Mouse (Mus musculus) cerebellum, adult (tissue): ENCODE measurements around the gene Ehd1.
A peak's percentile ranks its signal among the peaks of the same experiment; 100 is the strongest.
"Not testable (repeated sequence)": the region's sequence is repeated elsewhere in the genome, so short reads cannot be mapped to it uniquely, and the experiment has no call there.

Experiments used
- ATAC-seq: cut with Nextera tagmentation; 2 replicates; pipeline ENCODE4 v1.9.2; 2017; ENCODE audit warnings: mild to moderate bottlenecking, moderate library complexity, mixed read lengths; ENCODE audit not compliant: insufficient number of reproducible peaks, low FRiP score, low TSS enrichment

Gene Ehd1

DNA sequence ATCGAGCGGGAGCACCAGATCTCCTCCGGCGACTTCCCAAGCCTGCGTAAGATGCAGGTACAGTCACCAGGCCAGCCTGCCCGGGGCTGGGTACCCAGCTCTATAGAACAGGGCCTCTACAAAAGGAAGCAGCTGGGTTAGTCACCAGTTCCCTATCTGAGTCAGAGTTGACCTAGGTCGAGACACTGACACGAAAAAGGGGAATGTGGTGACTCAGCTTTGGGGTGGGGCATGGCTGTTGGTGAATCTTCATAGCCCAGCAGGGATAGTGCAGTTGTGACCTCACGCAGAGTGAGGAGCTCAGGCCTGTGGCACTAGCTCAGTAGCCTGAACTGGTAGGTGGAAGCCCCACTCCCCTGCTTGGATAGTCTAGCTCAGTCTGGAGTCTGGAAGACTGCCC, 21.1 kb downstream of the Ehd1 start:
- ATAC-seq, result no peak

DNA sequence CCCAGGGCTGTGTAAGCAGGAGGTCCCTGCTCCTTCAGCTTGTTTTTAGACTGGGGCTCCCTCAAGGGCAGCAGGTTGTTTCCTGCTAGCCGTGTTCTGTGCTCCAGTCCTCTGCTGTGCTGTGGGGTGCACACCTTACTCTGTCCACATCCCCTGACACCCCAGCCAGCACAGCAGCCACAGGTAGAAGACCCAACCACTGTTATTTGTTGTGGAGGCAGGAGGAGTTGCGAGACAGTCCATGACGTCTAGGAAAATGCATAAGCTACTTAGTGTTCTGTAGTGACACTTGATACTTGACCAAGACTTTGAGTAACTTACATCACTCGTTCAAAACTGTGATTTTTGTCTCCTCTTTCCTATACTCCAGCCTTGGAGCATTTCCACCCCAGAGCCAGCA, 22.5 kb downstream of the Ehd1 start:
- ATAC-seq, result no peak

DNA sequence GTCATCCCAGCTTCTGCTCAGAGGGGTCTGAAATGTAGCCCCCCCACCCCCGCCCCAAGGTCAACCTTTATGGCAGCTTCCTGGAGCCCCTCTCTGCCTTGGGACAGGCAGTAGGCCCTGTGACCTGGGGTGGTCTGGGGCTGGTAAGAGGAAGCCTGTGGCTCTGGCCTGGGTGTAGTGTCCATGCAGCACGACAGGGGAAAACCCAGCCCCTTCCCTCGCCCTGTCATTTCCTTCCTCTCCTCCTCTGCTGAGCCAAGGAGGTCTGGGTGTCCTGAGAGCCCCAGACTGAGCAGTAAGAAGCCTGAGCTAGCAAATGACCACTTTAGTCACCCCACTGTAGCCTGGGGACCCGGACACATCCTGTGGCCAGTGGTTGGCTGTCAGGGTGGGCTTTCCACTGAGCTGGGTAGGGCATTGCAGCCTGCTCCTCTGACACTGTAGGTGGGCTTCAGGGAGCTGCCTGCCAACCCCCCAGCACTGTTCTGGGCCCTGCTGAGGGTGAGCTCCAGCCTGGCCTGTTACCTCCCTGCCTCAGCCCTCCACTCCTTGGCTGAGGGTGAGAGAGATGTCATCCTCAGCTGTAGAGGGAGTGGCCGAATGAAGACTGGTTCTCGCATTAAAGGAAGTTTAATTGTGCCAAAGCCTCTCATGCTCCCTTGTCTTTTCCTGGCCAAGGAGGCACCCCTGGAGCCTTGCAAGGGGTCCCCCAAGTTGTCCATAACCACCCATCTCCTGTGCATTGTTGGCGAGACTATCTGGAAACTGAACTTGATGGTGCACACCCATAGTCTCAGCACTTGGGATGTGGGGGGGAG, 23.1 kb downstream of the Ehd1 start:
- no peak for ATAC-seq

DNA sequence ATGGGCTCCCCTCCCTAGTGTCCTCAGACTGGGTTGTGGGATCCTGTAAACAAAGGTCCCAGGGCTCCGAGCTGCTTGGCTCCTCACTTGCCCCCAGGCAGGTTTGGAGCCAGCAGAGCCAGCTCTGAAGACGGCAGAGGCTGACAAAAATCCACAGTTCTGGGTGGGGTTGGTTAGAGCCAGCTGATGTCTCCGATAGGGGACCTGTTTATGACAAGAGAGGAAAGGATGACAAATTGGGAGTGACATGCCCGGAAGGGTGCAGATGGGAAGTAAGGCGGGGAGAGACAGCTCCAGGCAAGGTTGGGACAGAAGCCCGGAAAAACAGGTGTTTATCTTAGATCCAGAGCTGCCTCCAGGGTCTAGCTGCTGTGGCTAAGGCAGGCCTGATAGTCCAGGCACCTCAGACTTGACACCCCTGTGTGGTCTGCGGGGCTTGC, 23.9 kb downstream of the Ehd1 start:
- ATAC-seq, result no peak

DNA sequence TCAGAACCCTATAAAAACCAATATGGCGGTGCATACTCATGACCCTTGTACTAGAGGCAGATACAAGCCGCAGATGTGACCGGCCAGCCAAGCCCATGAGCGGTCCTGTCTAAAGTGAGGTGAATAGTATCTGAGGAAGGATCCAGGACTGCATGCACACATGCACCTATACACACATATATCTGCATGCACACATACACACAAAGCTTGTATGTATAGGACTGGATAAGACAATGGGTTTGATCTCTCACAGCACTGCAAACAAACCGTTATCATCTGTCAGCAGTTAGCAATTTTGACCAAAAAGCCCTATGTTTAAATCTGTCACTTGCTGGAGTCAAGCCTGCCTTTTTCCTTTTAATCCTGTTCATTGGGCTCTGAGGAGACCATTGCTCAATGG, 25.6 kb downstream of the Ehd1 start:
- ATAC-seq, result no peak

DNA sequence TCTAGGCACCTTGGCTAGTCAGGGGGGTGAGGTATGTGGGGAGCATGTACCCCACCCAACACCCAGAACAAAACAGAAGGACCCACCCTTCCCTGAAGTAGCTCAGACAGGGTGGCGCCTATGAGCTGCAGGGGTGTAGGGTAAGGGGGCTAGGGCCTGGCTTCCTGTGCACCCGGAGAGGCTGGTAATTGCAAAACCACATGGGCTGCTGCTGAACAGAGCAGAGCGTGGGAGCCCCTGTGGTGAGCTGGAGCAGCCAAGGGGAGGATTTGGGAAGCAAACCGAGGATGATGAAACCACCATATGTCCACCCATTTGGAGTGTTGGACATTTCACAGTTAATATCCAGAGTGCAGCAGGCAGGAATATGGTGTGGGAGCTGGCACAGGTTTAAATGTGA, 26.0 kb downstream of the Ehd1 start:
- peak; percentile 46; the same call in 1 of the 2 replicates for ATAC-seq

DNA sequence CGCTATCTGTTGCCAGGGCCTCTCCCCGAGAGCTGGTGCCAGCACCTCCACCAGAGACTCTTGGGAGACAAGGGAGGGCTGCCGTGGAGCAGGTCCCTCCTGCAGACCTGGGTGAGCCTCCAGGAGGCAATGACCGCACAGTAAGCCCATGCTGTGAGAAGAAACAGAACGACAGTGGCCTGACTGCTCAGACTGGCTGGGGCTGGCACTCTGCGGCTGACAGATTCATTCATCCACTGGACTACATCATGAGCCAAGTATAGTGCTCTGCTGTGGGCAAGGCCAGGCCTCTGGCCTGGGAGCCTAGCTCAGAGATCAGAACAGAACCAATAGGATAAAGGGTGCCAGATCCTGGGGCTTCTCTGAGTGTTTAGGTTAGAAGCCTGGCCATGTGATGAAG, 27.3 kb downstream of the Ehd1 start:
- no peak for ATAC-seq

DNA sequence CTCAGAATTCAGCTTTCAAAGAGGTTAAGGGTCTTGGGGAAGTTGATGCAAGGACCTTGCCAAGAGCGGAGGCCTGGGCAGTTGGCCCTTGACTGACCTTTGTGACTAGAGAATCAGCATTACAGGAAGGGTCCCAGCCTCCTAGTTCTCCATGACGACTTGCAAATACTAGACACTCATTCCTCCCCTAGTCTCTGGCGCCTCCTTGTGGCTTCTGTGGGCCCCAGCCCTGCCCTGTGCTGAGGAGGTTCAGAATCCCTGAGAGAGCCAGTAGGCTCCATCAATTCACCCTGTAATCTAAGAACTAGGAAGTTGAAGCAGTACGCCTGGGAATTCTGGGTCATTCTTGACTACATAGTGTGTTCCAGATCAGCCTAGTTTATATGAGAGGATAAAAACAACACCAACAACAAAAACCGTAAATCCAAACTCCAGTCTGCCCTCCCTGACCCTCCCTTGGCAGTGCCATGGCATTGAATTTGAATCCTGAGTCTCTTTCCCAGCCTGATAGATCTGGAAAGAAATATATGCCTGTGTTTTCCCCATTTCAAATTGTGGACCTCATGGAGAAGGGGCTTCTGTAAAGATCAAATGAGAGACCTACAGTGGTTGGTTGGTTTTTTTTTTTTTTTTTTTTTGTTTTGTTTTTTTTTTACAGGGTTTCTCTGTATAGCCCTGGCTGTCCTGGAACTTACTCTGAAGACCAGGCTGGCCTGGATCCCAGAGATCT, 28.4 kb downstream of the Ehd1 start:
- ATAC-seq, result 0 out of 2 replicates have a peak, but pooled peaks have one; percentile 34

DNA sequence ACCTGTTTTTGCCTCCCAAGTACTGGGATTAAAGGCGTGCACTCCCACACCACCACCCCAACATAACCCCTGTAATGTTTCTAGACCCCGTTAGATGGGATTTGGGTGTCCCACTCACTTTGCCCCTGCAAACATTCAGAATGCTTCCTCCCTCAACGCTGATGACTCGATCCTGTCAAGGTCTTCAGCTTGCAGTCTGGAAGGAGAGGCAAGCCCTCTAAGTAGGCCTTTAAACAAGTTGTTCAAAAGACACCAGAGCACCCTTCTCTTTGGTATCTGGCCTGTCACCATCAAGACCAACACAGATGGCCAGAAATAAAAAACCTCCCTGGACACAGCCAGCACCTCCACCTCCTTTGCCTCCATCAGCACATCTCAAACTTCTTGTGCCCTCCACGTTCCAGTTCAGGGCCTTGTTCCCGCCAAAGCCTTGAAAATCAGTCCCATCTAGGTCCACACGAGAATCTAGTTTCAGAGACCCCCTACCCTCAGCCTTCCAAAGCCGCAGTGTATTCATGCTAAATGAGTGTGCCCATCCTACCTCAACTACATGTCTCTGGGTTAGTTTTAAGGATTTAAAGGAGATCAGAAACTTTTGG, 29.1 kb downstream of the Ehd1 start:
- ATAC-seq, result no peak

DNA sequence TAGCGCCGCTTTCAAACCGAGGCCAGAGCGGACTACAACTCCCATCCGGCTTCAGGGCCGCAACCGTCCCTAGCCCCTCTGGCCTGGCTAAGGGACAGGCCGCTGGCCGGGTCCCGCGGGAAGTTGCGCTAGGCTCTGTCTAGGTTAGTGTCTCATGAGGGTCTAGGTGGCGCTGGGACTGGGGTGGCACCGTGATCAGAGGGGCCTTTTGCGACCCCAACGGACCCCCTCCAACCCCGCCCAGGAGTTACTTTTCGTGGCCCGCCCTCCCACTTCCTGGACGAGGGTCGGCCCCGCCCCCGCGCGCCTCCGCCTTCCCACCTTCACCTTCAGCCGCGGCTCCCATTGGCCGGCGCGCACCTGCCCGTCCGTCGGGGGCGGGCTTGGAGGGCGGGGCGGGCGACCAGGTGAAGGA, 29.6 kb downstream of the Ehd1 start, which contains the start of gene Cdc42bpg:
Gene Cdc42bpg, plus strand, starts transcription at position 320 of the 415 bp plus-strand sequence.
- no peak for ATAC-seq

DNA sequence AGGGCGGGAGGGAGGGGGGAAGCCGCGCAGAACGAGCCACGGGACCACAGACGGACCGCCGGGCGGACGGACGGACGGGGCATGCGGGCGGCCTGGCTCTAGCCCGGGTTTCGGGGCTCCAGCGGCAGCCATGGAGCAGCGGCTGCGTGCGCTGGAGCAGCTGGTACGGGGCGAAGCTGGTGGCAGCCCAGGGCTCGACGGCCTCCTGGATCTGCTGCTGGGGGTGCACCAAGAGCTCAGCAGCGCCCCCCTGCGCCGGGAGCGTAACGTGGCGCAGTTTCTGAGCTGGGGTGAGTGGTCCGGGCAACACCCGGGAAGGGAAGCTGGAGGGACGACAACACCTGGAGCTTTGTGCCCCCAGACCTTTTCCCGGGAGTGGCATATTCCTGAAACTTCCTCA, 30.1 kb downstream of the Ehd1 start:
- no peak for ATAC-seq

DNA sequence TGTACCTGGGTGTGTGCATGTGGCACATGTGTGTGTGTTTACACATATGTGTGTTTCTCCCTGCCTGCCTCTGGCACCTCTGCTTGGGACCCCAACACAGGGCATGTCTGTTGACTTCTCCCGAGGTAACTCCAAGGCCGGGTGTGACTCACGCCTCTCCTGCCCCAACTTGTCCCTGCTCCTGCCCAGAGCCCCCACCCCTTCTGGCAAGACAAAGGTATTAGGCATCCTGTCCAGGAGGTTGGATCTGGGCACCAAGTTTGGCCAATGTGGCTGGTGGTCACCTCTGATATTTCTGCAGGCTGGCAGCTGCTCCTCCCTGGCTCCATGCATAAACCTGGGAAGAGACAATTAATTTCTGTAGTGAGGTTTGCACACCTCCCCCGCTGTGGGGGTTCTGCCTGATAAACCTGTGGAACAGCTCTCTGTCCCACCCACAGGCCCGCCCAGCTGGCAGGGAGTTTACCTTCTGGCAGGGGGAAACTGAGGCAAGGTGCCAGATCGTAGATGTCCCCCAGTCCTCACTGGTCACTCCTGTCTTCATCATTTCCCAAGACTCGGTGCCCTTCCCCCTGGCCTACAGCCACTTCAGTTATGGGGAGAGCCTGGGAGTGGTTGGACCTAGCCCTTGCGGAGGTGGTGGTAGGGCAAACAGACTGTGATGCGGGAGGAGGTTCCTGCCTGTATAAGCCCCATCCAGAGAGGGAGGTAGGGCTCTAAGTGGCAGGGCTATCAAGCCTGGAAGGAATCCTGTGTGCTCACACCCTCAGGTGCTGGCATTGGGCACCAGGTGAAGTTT, 31.4 kb downstream of the Ehd1 start:
- no peak for ATAC-seq

DNA sequence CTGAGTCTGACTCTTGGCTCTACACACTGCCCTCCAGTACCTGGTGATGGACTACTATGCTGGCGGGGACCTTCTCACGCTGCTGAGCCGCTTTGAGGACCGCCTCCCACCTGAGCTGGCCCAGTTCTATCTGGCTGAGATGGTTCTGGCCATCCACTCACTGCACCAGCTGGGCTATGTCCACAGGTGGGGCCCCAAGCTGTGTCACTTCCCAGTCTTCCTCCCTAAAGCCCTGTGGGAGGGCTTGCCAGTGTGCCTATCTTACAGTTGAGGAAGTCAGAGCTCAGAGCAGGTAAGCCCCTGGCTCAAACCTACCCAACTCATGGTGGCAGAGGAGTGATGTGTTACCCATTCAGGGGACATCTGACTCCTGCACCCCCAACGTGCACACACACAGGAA, 33.7 kb downstream of the Ehd1 start:
- ATAC-seq, result no peak

DNA sequence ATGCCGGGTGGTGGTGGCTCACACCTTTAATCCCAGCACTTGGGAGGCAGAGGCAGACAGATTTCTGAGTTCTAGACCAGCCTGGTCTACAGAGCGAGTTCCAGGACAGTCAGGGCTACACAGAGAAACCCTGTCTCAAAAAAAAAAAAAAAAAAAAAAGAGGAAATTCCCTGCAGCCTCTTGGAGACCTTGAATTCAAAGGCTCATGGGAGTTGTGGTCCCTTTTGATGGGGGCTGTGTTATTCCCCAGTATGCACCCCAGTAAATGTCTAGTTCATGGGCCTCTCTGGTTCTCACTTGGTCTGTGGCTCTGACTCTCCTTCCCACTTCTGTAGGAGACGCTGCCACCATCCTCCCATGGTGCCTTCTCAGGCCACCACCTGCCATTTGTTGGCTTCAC, 35.3 kb downstream of the Ehd1 start:
- not testable (repeated sequence) for ATAC-seq

DNA sequence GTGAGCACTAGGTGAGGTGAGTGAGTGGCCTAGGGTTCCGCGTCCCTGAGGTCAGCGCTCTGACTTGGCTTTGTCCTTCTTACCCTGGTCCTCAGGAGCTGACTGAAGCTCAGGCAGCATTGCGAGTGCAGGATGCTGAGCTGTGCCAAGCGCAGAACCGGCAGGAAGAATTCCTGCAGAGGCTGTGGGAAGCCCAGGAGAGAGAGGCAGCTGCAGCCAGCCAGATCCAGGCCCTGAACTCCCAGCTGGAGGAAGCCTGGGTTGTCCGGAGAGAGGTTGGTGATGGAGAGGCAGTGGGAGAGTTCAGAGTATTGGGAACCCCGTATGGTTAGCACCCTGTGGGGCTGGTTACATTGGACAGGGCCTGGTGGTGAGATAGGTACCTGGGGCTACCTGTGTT, 37.3 kb downstream of the Ehd1 start:
- no peak for ATAC-seq

DNA sequence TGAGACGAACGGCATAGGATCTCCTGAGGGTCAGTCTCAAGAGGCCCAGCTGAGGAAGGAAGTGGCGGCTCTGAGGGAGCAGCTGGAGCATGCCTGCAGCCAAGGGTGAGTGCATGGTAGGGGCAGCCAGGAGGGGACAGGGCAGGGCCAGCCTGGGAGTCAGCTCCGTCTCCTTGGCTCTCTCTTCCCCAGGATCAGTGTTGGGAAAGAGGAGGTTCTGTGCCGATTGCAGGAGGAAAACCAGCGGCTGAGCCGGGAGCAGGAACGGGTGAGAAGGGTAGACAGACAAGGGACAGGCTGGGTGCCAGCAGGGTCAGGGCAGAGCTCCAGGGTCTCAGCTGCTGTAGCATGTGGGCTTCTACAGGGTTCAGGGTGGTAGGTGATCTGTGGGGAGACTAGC, 38.0 kb downstream of the Ehd1 start:
- no peak for ATAC-seq

DNA sequence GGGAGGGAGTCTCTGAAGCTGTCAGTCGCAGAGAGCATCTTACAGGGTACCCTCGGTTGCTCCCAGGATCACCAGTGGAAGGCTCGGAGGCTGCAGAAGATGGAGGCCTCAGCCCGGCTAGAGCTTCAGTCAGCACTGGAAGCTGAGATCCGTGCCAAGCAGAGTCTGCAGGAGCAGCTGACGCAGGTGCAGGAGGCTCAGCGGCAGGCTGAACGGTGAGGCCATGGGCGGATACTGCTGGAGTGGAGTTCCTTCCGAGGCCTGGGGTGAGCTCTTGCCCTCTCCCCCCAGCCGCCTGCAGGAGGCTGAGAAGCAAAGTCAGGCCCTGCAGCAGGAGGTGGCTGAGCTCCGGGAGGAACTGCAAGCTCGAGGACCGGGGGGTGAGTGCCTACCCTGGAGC, 39.0 kb downstream of the Ehd1 start:
- ATAC-seq, result peak; percentile 39; the same call in 1 of the 2 replicates

DNA sequence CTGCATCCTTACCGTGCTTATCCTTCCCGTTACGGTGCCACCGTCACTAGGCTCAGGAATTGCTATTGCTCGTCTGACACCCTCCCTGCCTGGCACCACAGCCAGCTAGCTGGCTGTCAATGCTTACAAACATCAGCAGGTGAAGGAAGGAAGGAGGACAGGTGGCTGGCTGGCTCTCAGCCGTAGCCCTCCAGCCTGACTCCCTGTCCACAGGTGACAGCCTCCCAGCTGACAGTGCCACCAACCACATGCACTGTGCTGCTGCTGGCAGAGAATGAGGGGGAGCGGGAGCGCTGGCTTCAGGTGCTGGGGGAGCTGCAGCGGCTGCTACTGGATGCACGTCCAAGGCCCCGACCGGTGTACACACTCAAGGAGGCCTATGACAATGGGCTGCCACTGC, 41.6 kb downstream of the Ehd1 start:
- no peak for ATAC-seq

DNA sequence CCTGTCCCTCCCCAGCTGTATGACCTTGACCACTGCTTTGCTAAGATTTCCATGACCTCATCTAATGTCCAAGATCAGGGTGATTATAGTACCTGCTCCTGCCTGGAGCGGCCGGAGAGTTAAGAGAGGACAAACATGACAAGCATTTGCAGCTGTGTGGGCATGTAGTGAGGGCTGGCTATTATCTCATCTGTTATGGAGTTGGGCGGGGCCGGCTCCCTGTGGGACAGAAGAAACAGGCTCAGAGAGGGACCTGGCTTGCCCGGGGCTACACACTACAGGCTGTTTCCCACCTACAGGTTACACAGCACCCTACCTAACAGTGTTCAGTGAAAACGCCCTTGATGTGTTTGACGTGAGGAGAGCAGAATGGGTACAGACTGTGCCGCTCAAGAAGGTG, 44.8 kb downstream of the Ehd1 start:
- ATAC-seq, result no peak

DNA sequence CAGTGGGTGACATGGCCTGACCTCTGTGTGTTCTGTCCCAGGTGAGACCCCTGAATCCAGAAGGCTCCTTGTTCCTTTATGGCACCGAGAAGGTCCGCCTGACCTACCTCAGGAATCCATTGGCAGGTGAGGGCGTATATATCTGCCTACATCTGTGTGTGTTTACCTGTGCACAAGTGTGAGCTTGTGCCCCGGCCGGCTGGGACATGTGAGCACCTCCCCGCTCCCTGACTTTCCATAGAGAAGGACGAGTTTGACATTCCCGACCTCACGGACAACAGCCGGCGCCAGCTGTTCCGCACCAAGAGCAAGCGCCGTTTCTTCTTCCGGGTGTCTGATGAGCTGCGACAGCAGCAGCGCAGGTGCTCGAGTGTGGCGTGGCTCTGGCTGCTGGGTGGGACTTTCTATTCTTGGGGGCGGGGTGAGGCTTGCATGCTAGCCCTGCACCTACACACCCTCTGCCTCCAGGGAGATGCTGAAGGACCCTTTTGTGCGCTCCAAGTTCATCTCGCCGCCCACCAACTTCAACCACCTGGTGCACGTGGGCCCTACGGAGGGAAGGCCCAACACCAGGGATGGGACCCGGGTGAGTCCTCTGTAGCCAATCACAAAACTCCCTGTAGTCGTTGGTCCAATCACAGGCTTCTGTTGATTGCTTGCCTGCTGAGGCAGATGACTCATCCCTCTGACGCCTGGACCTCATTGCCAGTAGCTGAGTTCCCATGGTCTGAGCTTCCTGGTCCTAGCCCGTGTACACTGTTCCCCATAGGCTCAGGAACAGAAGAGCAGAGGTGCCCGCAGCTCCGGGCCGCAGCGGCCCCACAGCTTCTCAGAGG, 45.5 kb downstream of the Ehd1 start:
- ATAC-seq, result no peak
